Mouse (Mus musculus): ENCODE measurements around the gene Fzr1. TPM values are rescaled to one million over a fixed set of nuclear protein-coding genes. Genes with fewer than 3 reads are reported as not detected.
A peak's percentile ranks its signal among the peaks of the same experiment; 100 is the strongest.

The Fzr1 gene
- total and polyA plus RNA-seq, 3 experiments: 33.1 to 75.4 (median 44.5) TPM

DNA sequence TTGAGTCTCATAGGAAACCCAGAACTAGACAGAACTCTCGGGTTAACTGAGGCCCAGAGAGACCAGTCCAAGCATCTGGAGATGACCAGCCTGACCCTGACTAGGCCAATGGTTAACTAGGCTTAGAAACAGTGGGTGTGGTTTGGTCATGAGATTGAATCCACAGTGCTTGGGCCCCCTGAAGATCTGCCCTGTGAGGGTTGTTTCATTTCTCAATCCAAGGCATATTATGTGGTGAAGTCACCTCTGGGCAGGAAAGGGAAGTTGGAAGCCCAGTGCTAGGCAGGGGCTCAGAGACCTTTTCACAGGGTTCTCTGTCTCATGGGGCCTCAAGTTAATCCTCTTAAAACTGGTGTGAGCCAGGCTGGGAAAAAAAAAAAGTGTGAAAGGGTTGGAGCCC is 19.5 kb downstream of the Fzr1 start:
- peaks cover 35 to 80% of the 10 kb centered on the region in 2 experiments for H3K4me1 ChIP-seq (ENCODE audit: control insufficient read depth in 1 of 2, insufficient read depth in 2 of 2)
- H3K79me2 ChIP-seq (replicated peaks; ENCODE audit: control insufficient read depth, extremely low read depth, insufficient read depth, poor library complexity, severe bottlenecking): no peaks in the 10 kb centered on the region; the same call in 1 of the 2 replicates
- DNase-seq (ENCODE audit: extremely low read depth): no peak
- no peaks in the 10 kb centered on the region for H3K9me3 ChIP-seq (replicated peaks; ENCODE audit: low read length)
- peak overlapping the region in 1 of 3 experiments; percentile 92 for H3K4me3 ChIP-seq (replicated peaks in 1 of 3; ENCODE audit: low read depth in 2 of 3, low read length in 2 of 3, poor library complexity in 1 of 3)
- H3K36me3 ChIP-seq (replicated peaks in 1 of 2; ENCODE audit: control insufficient read depth in 1 of 2, insufficient read depth in 1 of 2, low read length in 1 of 2): peaks cover 26 to 45% of the 10 kb centered on the region in 2 experiments
- dilution Hi-C loops (cut with MboI; ENCODE audit: extremely low pct_ligation_motif_present, extremely low pct_unique_long_range_greater_than_20kb, low sequenced_read_pairs) (no loop called here), in situ Hi-C loops (cut with MboI; ENCODE audit: low pct_ligation_motif_present, low pct_unique_long_range_greater_than_20kb, low sequenced_read_pairs) (loop anchor here (10.0 kb wide), 1 partner anchor 164 kb away; no protein-coding TSS in a partner anchor)
- no peak overlapping the region for H3K9ac ChIP-seq (ENCODE audit: insufficient read depth, low read depth)
- H3K27ac ChIP-seq (ENCODE audit: insufficient read depth, low read depth): no peak overlapping the region
- TF ChIP-seq TBP (conservative IDR thresholded peaks at IDR 0.05; ENCODE audit: low read depth, low read length) (no peak), JUND (conservative IDR thresholded peaks at IDR 0.05; ENCODE audit: low read depth, low read length) (no peak), MEF2A (IDR thresholded peaks at IDR 0.05; ENCODE audit: borderline replicate concordance, low read depth, low read length) (no peak), MAFK (IDR thresholded peaks at IDR 0.05; ENCODE audit: insufficient replicate concordance, low read length) (no peak), KAT2A (IDR thresholded peaks at IDR 0.05; ENCODE audit: insufficient replicate concordance, low read length) (no peak), ZNF384 (IDR thresholded peaks at IDR 0.05; ENCODE audit: low read depth, low read length) (no peak), USF2 (conservative IDR thresholded peaks at IDR 0.05; ENCODE audit: low read depth, low read length) (no peak), GABPA (IDR thresholded peaks at IDR 0.05; ENCODE audit: insufficient replicate concordance, low read depth, low read length) (no peak), E2F4 (IDR thresholded peaks at IDR 0.05; ENCODE audit: insufficient replicate concordance, low read depth, low read length) (no peak), CHD2 (IDR thresholded peaks at IDR 0.05; ENCODE audit: low read length) (no peak), HCFC1 (IDR thresholded peaks at IDR 0.05; ENCODE audit: low read depth, low read length) (no peak), SMC3 (IDR thresholded peaks at IDR 0.05; ENCODE audit: low read depth, low read length) (no peak), EP300 (IDR thresholded peaks at IDR 0.05; ENCODE audit: low read length) (no peak), ETS1 (conservative IDR thresholded peaks at IDR 0.05; ENCODE audit: low read depth, low read length) (no peak), TCF12 (IDR thresholded peaks at IDR 0.05; ENCODE audit: low read depth, low read length) (no peak), SIN3A (IDR thresholded peaks at IDR 0.05; ENCODE audit: low read length) (no peak), POLR2A (IDR thresholded peaks at IDR 0.05; ENCODE audit: low read depth, low read length) (no peak), MXI1 (IDR thresholded peaks at IDR 0.05; ENCODE audit: low read depth, low read length) (no peak), MYC (IDR thresholded peaks at IDR 0.05; ENCODE audit: low read depth, low read length) (no peak)
- peak overlapping the region; percentile 74 for H3K4me2 ChIP-seq (ENCODE audit: insufficient read depth, low read depth, poor library complexity, severe bottlenecking)
- no peaks in the 10 kb centered on the region for H3K27me3 ChIP-seq (replicated peaks)

DNA sequence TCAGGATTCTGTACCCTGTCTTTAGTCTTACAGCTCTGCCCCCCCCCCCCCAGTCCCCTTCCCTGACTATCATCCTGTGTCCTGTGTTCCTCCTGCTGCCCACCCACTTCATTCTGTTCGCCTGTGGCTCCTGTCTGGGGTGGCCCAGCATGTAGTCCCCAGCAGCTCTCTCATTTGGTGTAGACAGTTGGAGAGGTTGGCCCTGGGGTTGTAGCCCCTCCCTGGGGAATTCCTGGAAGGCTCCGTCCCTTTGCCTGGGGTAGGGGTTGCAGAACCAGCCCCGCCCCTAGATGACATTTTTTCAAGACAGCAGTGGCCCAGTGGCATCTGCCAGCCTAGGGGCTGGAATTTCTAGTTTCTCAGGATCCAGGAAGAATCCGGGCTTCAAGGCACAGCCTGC is 20.1 kb downstream of the Fzr1 start:
- dilution Hi-C loops (cut with MboI; ENCODE audit: extremely low pct_ligation_motif_present, extremely low pct_unique_long_range_greater_than_20kb, low sequenced_read_pairs): no loop called here
- no peak for TF ChIP-seq CTCF (conservative IDR thresholded peaks at IDR 0.05 in 1 of 2, IDR thresholded peaks at IDR 0.05 in 1 of 2; ENCODE audit: low read depth in 2 of 2, low read length in 2 of 2)
- 0 out of 2 replicates have a peak, but pooled peaks have one; percentile 16 for TF ChIP-seq CHD2 (IDR thresholded peaks at IDR 0.05; ENCODE audit: low read length)
- TF ChIP-seq TCF12 (IDR thresholded peaks at IDR 0.05; ENCODE audit: low read depth, low read length): no peak
- Histone ChIP-seq H3K9me3 (replicated peaks; ENCODE audit: low read length) (no peaks in the 10 kb centered on the region), H3K4me3 (replicated peaks in 1 of 3; ENCODE audit: low read depth in 2 of 3, low read length in 2 of 3, poor library complexity in 1 of 3) (peak overlapping the region; percentile 81 to 92 (median 92)), H3K9ac (ENCODE audit: insufficient read depth, low read depth) (peak overlapping the region; percentile 72), H3K27ac (ENCODE audit: insufficient read depth, low read depth) (no peak overlapping the region), H3K4me1 (ENCODE audit: control insufficient read depth in 1 of 2, insufficient read depth in 2 of 2) (peaks cover 29 to 74% of the 10 kb centered on the region in 2 experiments), H3K36me3 (replicated peaks in 1 of 2; ENCODE audit: control insufficient read depth in 1 of 2, insufficient read depth in 1 of 2, low read length in 1 of 2) (peaks cover 23 to 38% of the 10 kb centered on the region in 2 experiments), H3K27me3 (replicated peaks) (no peaks in the 10 kb centered on the region), H3K79me2 (replicated peaks; ENCODE audit: control insufficient read depth, extremely low read depth, insufficient read depth, poor library complexity, severe bottlenecking) (no peaks in the 10 kb centered on the region; the same call in 1 of the 2 replicates), H3K4me2 (ENCODE audit: insufficient read depth, low read depth, poor library complexity, severe bottlenecking) (peak overlapping the region; percentile 74)
- DNase-seq (ENCODE audit: extremely low read depth): no peak
- in situ Hi-C loops (cut with MboI; ENCODE audit: low pct_ligation_motif_present, low pct_unique_long_range_greater_than_20kb, low sequenced_read_pairs): loop anchor here (10.0 kb wide), 1 partner anchor 163 kb away; no protein-coding TSS in a partner anchor
